Mouse (Mus musculus): ENCODE results near the gene March9. TPM values are rescaled to one million over a fixed set of nuclear protein-coding genes. Genes with fewer than 3 reads are reported as not detected.

Gene March9
- polyA plus RNA-seq, 1 experiment from 2014 or later, result 4.7 TPM

- DNase-seq (ENCODE audit: low spot score) (no peak), ATAC-seq (ENCODE audit: insufficient read depth, low FRiP score, low TSS enrichment) (no peak)
- no peak overlapping the region for H3K4me3 ChIP-seq (ENCODE audit: low read depth, low read length)
- no peak overlapping the region for H3K9ac ChIP-seq (ENCODE audit: low read length)
- peaks cover 15% of the 10 kb centered on the region for H3K27me3 ChIP-seq (ENCODE audit: control insufficient read depth, insufficient read depth, low read length)
- H3K27ac ChIP-seq (ENCODE audit: low read depth, low read length), result no peak overlapping the region
- H3K4me2 ChIP-seq (ENCODE audit: low read depth), result no peak overlapping the region
- no peaks in the 10 kb centered on the region for H3K9me3 ChIP-seq (ENCODE audit: control insufficient read depth, low read length)
- H3K4me1 ChIP-seq (ENCODE audit: control insufficient read depth, insufficient read depth, low read length), result peaks cover 6% of the 10 kb centered on the region
- WGBS, result 66% methylated on average over 4 of the region's 4 CpGs
- 0 out of 2 replicates have a peak, but pooled peaks cover 2% of the 10 kb centered on the region for H3K36me3 ChIP-seq (ENCODE audit: control insufficient read depth, insufficient read depth, low read length)
Measured at GRCm38 (mm10) chr10:127054646-127055045, 5.3 kb downstream of the March9 start.

- WGBS, result 20% methylated on average over 10 of the region's 10 CpGs
Measured at GRCm38 (mm10) chr10:127050119-127050474, 9.9 kb downstream of the March9 start.

DNA sequence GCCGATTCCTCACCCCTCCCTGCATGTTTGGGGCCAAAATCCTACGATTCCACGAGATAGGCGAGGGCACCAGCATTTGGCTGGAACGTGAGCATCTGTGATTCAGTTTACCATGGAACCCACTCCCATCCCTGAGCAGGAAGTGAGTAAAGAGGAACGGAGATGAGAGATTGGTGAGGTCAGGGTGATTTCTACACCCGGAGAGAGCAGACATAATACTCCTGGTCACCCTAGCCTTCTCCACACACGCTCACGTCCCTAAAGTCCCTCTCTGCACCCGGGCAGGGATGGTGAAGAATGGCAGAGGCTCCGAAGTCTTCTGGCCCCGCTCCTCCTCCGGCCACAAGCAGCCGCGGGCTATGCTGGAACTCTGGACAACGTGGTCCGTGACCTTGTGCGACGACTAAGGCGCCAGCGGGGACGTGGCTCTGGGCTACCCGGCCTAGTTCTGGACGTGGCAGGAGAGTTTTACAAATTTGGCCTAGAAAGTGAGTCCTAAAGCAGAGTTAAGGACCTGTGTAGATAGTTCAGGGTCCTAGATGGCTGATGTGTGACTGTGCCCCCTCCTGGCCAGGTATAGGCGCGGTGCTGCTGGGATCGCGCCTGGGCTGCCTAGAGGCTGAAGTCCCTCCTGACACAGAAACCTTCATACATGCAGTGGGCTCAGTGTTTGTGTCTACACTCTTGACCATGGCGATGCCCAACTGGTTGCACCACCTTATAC is 10.4 kb downstream of the March9 start:
- no peak for DNase-seq (ENCODE audit: low spot score)
- no peak for ATAC-seq (ENCODE audit: insufficient read depth, low FRiP score, low TSS enrichment)
- 2% methylated on average over 29 of the region's 29 CpGs for WGBS

More at GRCm38 (mm10) chr10:127050119-127050474, 9.9 kb downstream of the March9 start:
- no peak for ATAC-seq (ENCODE audit: insufficient read depth, low FRiP score, low TSS enrichment)
- H3K4me2 ChIP-seq (ENCODE audit: low read depth), result no peak overlapping the region
- H3K4me1 ChIP-seq (ENCODE audit: control insufficient read depth, insufficient read depth, low read length), result no peaks in the 10 kb centered on the region; the same call in 1 of the 2 replicates
- no peak for DNase-seq (ENCODE audit: low spot score)
- peaks cover 36% of the 10 kb centered on the region for H3K27me3 ChIP-seq (ENCODE audit: control insufficient read depth, insufficient read depth, low read length)
- H3K9me3 ChIP-seq (ENCODE audit: control insufficient read depth, low read length), result no peaks in the 10 kb centered on the region
- H3K36me3 ChIP-seq (ENCODE audit: control insufficient read depth, insufficient read depth, low read length), result no peaks in the 10 kb centered on the region
- H3K27ac ChIP-seq (ENCODE audit: low read depth, low read length), result no peak overlapping the region
- H3K4me3 ChIP-seq (ENCODE audit: low read depth, low read length), result no peak overlapping the region
- H3K9ac ChIP-seq (ENCODE audit: low read length), result no peak overlapping the region

DNA sequence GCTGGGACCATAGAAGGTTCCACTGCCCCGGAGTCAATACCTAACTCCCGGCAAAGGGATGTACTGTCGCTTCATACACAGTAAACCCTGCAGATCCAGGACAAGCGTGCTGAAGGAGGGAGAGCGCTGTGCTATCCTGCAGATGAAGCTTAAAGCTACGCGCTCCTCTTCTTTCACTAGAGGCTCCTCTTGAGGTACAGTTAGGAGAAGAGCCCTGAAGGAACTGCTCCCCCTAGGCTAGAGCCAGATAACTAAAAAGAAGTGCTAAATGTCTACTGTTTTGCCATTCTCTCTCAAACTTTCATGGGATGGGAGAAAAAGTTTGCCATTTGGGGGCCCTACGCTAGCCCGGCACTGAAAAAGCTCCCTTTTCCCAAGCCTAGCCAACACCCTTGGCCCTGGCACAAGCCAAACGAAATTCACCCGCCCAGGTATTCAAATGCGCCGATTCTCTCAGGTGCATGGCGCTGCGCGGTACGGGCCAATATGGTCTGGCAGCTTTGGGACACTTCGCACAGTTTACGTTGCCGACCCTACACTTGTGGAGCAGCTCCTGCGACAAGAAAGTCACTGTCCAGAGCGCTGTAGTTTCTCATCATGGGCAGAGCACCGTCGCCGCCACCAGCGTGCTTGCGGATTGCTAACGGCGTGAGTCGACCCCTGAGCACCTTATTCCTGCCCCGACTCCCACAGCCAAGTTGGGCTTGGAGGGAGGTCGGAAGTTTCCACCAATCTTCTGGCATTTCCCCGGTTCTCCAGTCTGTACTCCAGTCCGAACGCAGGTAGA is 11.2 kb downstream of the March9 start:
- H3K27ac ChIP-seq (ENCODE audit: low read depth, low read length), result no peak overlapping the region
- no peaks in the 10 kb centered on the region for H3K9me3 ChIP-seq (ENCODE audit: control insufficient read depth, low read length)
- H3K4me3 ChIP-seq (ENCODE audit: low read depth, low read length), result peak overlapping the region; percentile 3; the same call in 1 of the 2 replicates
- H3K4me2 ChIP-seq (ENCODE audit: low read depth), result no peak overlapping the region
- no peak overlapping the region for H3K9ac ChIP-seq (ENCODE audit: low read length)
- no peak for ATAC-seq (ENCODE audit: insufficient read depth, low FRiP score, low TSS enrichment)
- no peaks in the 10 kb centered on the region; the same call in 1 of the 2 replicates for H3K4me1 ChIP-seq (ENCODE audit: control insufficient read depth, insufficient read depth, low read length)
- peaks cover 36% of the 10 kb centered on the region for H3K27me3 ChIP-seq (ENCODE audit: control insufficient read depth, insufficient read depth, low read length)
- peaks cover 4% of the 10 kb centered on the region for H3K36me3 ChIP-seq (ENCODE audit: control insufficient read depth, insufficient read depth, low read length)
- WGBS, result 4% methylated on average over 35 of the region's 35 CpGs
- DNase-seq (ENCODE audit: low spot score), result no peak

More for the DNA sequence above, 10.4 kb downstream of the March9 start:
- H3K9ac ChIP-seq (ENCODE audit: low read length), result no peak overlapping the region
- H3K27ac ChIP-seq (ENCODE audit: low read depth, low read length), result no peak overlapping the region
- H3K27me3 ChIP-seq (ENCODE audit: control insufficient read depth, insufficient read depth, low read length), result peaks cover 36% of the 10 kb centered on the region
- H3K4me2 ChIP-seq (ENCODE audit: low read depth), result no peak overlapping the region
- no peaks in the 10 kb centered on the region for H3K9me3 ChIP-seq (ENCODE audit: control insufficient read depth, low read length)
- H3K4me3 ChIP-seq (ENCODE audit: low read depth, low read length), result peak overlapping the region; percentile 3; the same call in 1 of the 2 replicates
- H3K4me1 ChIP-seq (ENCODE audit: control insufficient read depth, insufficient read depth, low read length), result no peaks in the 10 kb centered on the region; the same call in 1 of the 2 replicates
- peaks cover 3% of the 10 kb centered on the region for H3K36me3 ChIP-seq (ENCODE audit: control insufficient read depth, insufficient read depth, low read length)

DNA sequence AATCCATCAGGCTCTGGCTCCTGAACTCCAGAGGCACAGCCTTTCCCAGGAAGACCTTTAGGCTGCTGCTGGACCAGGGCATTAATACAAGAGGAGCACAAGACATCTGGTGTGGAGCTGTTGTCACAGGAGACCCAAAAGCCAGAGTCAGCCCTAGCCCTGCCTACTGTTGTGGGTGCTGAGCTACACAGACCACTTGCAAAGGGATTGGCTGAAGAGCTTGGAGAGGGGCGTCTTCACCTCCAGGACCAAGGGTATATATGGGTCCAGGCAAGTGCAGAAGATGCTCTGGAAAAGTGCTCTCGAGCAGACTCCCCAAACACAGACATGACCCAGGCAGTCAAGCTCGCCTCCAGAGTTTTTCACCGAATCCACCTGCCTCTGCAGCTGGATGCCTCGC is 12.0 kb downstream of the March9 start, which contains the start of gene Cyp27b1:
Gene Cyp27b1, plus strand, starts transcription at position 297 of the 400 bp plus-strand sequence.
- H3K27ac ChIP-seq (ENCODE audit: low read depth, low read length), result no peak within 1 kb of the TSS
- no peaks in the 10 kb centered on the region; the same call in 1 of the 2 replicates for H3K4me1 ChIP-seq (ENCODE audit: control insufficient read depth, insufficient read depth, low read length)
- no peaks in the 10 kb centered on the region for H3K9me3 ChIP-seq (ENCODE audit: control insufficient read depth, low read length)
- peaks cover 36% of the 10 kb centered on the region for H3K27me3 ChIP-seq (ENCODE audit: control insufficient read depth, insufficient read depth, low read length)
- H3K9ac ChIP-seq (ENCODE audit: low read length), result peak within 1 kb of the TSS; percentile 22; the same call in 1 of the 2 replicates
- DNase-seq (ENCODE audit: low spot score), result no peak
- no peak within 1 kb of the TSS for H3K4me2 ChIP-seq (ENCODE audit: low read depth)
- peaks cover 4% of the 10 kb centered on the region for H3K36me3 ChIP-seq (ENCODE audit: control insufficient read depth, insufficient read depth, low read length)
- no peak for ATAC-seq (ENCODE audit: insufficient read depth, low FRiP score, low TSS enrichment)
- WGBS, result 24% methylated on average over 5 of the region's 5 CpGs
- peak within 1 kb of the TSS; percentile 3; the same call in 1 of the 2 replicates for H3K4me3 ChIP-seq (ENCODE audit: low read depth, low read length)

DNA sequence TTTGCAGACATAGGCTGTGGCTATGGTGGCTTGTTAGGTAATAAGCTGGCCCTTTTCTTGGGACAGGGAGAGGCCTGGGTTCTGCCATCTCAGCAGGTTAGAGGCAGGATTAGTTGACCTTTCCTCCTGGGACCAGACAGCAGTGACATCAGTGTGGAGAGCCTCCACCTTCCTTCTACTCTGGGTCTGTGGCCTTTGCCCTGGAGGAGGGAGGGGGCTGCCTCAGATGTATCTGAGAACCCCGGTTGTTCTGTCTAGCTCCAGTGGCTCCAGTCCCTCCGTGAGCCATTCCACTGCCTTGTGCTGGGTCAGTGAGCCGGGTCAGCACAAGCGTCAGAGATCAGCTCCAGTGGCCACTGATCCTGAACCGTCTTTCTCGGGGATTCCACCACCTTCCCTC is 16.8 kb downstream of the March9 start:
- DNase-seq (ENCODE audit: low spot score), result no peak
- ATAC-seq (ENCODE audit: insufficient read depth, low FRiP score, low TSS enrichment), result no peak
- H3K4me1 ChIP-seq (ENCODE audit: control insufficient read depth, insufficient read depth, low read length), result 0 out of 2 replicates have a peak, but pooled peaks cover 6% of the 10 kb centered on the region
- no peak overlapping the region for H3K4me3 ChIP-seq (ENCODE audit: low read depth, low read length)
- peaks cover 4% of the 10 kb centered on the region for H3K36me3 ChIP-seq (ENCODE audit: control insufficient read depth, insufficient read depth, low read length)
- H3K9ac ChIP-seq (ENCODE audit: low read length), result no peak overlapping the region
- 82% methylated on average over 6 of the region's 6 CpGs for WGBS
- H3K27me3 ChIP-seq (ENCODE audit: control insufficient read depth, insufficient read depth, low read length), result peaks cover 6% of the 10 kb centered on the region
- H3K27ac ChIP-seq (ENCODE audit: low read depth, low read length), result no peak overlapping the region
- H3K9me3 ChIP-seq (ENCODE audit: control insufficient read depth, low read length), result no peaks in the 10 kb centered on the region
- no peak overlapping the region for H3K4me2 ChIP-seq (ENCODE audit: low read depth)

DNA sequence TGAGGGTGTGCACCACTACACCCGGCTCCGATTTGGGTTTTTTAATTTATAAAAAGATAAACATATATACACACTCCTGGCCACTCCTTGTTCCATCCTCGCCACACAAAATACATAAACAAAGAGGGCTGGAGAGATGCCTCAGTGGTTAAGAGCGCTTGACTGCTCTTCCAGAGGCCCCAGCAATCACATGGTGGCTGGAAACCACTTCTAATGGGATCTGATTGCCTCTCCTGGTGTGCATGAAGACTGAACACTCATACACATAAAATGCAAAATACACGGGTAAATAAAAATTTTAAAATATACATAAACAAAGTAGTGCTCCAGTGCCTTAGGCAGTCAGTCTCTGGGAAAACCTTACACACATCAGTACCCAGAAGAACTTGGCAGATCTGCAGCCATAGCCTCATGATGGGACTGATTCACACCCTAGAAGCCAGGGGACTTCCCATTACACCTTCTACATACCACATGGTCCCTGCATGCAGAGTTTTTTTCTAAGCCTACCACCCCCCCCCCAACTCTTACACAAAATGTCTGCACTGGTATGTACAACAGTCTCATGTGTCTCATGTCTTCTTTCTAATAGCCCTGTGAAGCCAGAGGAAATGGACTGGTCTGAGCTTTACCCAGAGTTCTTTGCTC is 17.4 kb downstream of the March9 start:
- Histone ChIP-seq H3K4me1 (ENCODE audit: control insufficient read depth, insufficient read depth, low read length) (0 out of 2 replicates have a peak, but pooled peaks cover 6% of the 10 kb centered on the region), H3K9me3 (ENCODE audit: control insufficient read depth, low read length) (no peaks in the 10 kb centered on the region), H3K36me3 (ENCODE audit: control insufficient read depth, insufficient read depth, low read length) (peaks cover 4% of the 10 kb centered on the region), H3K27me3 (ENCODE audit: control insufficient read depth, insufficient read depth, low read length) (no peaks in the 10 kb centered on the region; the same call in 1 of the 2 replicates), H3K4me2 (ENCODE audit: low read depth) (peak overlapping the region; percentile 100), H3K9ac (ENCODE audit: low read length) (peak overlapping the region; percentile 66), H3K4me3 (ENCODE audit: low read depth, low read length) (peak overlapping the region; percentile 77), H3K27ac (ENCODE audit: low read depth, low read length) (no peak overlapping the region)
- 14% methylated on average over 5 of the region's 5 CpGs for WGBS
- no peak for DNase-seq (ENCODE audit: low spot score)
- ATAC-seq (ENCODE audit: insufficient read depth, low FRiP score, low TSS enrichment), result no peak

- Histone ChIP-seq H3K36me3 (ENCODE audit: control insufficient read depth, insufficient read depth, low read length) (peaks cover 4% of the 10 kb centered on the region), H3K27ac (ENCODE audit: low read depth, low read length) (no peak overlapping the region), H3K27me3 (ENCODE audit: control insufficient read depth, insufficient read depth, low read length) (no peaks in the 10 kb centered on the region), H3K9ac (ENCODE audit: low read length) (peak overlapping the region; percentile 66), H3K4me2 (ENCODE audit: low read depth) (peak overlapping the region; percentile 100), H3K9me3 (ENCODE audit: control insufficient read depth, low read length) (no peaks in the 10 kb centered on the region), H3K4me3 (ENCODE audit: low read depth, low read length) (peak overlapping the region; percentile 77), H3K4me1 (ENCODE audit: control insufficient read depth, insufficient read depth, low read length) (0 out of 2 replicates have a peak, but pooled peaks cover 6% of the 10 kb centered on the region)
- ATAC-seq (ENCODE audit: insufficient read depth, low FRiP score, low TSS enrichment) (peak; percentile 83), DNase-seq (ENCODE audit: low spot score) (peak; percentile 93)
- under 1% methylated on average over 44 of the region's 44 CpGs for WGBS
Measured at GRCm38 (mm10) chr10:127041774-127042338, 18.1 kb downstream of the March9 start.

All from neural tube, embryonic 11.5 days (tissue).